Mouse (Mus musculus) cerebellum, adult 2 months (tissue): ENCODE measurements around the gene Foxo1.

Experiments used
- CTCF ChIP-seq: fragments of 200-500 bp; IDR thresholded peaks from 2 replicates; pipeline ENCODE4 v1.5.1; 2011; ENCODE audit warnings: low read depth, mild to moderate bottlenecking, control low read depth, low read length, moderate library complexity, borderline replicate concordance; ENCODE audit not compliant: insufficient read depth
- POLR2A ChIP-seq: fragments of 200-500 bp; IDR thresholded peaks from 2 replicates; pipeline ENCODE4 v1.6.1; 2011; ENCODE audit warnings: low read length, control low read depth, borderline replicate concordance; ENCODE audit not compliant: insufficient read depth

DNA sequence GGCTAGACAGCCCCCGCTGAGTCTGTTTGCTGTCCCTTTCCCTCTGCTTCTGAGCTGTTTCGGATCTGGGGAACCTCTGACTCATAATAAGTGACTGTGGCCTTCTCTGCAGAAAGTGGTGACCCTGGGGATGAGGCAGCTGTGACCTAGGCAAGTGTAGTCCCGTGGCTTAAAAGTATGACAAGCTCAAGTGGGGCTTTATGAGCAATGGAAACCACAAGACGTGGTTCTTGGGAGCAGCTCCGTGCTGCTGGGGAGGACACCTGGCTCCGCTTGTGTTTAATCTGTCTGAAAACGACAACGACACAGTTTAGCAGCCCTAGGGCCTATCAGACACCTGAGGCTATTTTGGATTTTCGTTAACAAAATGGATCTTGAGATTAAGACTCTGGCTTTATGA lies 101.1 kb downstream of the Foxo1 start:
- no peak for TF ChIP-seq CTCF
- TF ChIP-seq POLR2A: no peak
